Mouse (Mus musculus): ENCODE measurements around the gene Mrpl23. TPM values are rescaled to one million over a fixed set of nuclear protein-coding genes. Genes with fewer than 3 reads are reported as not detected.

The Mrpl23 gene
- total RNA-seq (2014; fragmentation: Nextera tagmentation) (20.4 and 53.9 TPM in 2 replicates), total RNA-seq (2017) (0.31 and 39.0 TPM in 2 replicates)

GRCm38 (mm10) chr7:142532671-142533058, at the start of gene Mrpl23:
Gene Mrpl23, plus strand, starts transcription at chr7:142532686.
- no peak; the same call in 1 of the 2 replicates for ATAC-seq (replicated peaks; ENCODE audit: poor library complexity, severe bottlenecking)

- ATAC-seq (replicated peaks; ENCODE audit: poor library complexity, severe bottlenecking) = no peak
Observed at GRCm38 (mm10) chr7:142483136-142483535, 49.4 kb upstream of the Mrpl23 start.

- no peak for ATAC-seq (replicated peaks; ENCODE audit: poor library complexity, severe bottlenecking)
Observed at GRCm38 (mm10) chr7:142484780-142485179, 47.7 kb upstream of the Mrpl23 start.

DNA sequence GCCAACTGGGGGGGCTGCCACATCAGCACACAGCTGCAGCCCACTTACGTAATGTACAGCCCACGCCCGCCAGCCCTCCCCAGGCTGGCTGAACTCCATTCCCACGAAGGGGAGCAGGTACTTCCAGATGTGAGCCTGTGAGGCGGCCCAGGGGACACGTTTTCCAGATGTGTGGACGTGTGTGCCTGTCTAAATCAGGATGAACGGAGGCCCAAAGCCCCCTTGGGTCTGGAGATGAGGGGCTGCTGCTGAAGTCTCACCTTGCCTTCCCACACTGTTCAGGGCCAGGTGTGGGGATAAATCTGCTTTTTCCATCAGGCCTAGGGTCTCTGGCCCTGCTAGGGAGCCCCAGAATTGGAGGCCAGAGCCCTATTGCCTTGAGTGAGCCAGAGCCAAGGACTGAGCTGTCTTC, 45.7 kb upstream of the Mrpl23 start:
- ATAC-seq (replicated peaks; ENCODE audit: poor library complexity, severe bottlenecking) = no peak

DNA sequence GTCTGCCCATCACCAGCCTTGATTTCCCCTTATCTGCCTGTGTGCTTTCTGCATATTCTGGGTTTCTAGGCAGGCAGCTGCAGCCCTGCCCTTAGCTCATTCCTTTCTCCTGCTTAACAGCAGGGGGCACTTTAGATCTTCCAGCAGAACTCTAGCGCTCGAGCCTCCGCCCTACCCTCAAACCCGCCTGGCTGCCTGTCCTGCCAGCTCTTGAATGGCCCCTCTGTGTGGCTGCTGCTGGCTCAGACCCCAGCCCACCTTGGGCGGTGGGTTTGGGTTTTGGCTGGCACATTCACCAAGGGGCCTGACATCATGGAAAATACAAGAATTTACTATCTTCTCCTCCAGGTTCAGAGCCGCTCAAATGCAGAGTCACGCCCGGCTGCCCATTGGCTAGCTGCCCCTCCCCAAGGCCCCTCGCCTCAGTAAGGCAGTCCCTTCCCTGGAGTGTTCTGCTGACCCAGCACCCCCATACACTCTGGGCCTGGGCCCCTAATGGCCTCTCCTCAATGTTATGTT, 45.1 kb upstream of the Mrpl23 start:
- ATAC-seq (replicated peaks; ENCODE audit: poor library complexity, severe bottlenecking) = no peak

GRCm38 (mm10) chr7:142488053-142488452, 44.4 kb upstream of the Mrpl23 start:
- ATAC-seq (replicated peaks; ENCODE audit: poor library complexity, severe bottlenecking) = no peak

DNA sequence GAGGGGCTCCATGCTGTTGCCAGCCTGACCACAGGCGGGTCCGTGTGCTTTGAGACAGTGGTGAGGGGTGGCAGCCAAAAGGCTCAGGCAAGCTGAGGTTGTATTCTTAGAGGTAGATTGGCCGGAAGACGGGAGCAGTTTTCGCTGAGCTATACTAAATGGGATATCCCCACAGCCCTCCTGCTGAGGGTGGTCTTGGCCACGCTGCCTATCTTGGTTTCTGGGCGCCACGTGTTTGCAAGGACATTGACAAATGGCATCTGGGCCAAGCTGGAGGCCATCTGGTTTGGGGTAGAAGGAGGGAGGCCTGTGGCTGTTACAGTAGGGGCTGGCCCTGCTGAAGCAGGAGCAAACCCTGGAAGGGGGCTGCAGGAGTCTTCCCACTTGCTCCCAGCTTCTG, 39.0 kb upstream of the Mrpl23 start:
- ATAC-seq (replicated peaks; ENCODE audit: poor library complexity, severe bottlenecking) = no peak

DNA sequence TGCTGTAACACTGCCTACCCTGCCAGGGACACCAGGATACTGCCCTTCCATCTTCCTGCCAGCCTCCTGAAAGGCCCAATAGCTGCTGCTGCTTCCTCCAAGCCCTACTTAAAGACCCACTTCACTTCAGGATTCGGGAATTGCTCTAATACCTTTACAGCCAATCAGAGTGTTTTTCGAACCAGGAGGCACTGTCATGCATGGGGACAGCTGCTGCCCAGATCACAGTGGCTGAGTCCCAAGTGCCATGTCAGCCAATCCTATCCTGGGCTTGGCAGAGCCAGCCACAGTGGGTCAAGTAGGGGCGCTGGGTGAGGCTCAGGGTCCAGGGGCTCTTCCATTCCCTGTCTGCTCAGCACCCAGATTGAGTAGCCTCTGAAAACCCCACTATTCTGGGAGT, 36.3 kb upstream of the Mrpl23 start:
- ATAC-seq (replicated peaks; ENCODE audit: poor library complexity, severe bottlenecking) = no peak

- 0 out of 2 replicates have a peak, but pooled peaks have one; percentile 28 for ATAC-seq (replicated peaks; ENCODE audit: poor library complexity, severe bottlenecking)
Observed at GRCm38 (mm10) chr7:142496800-142497199, 35.7 kb upstream of the Mrpl23 start.

DNA sequence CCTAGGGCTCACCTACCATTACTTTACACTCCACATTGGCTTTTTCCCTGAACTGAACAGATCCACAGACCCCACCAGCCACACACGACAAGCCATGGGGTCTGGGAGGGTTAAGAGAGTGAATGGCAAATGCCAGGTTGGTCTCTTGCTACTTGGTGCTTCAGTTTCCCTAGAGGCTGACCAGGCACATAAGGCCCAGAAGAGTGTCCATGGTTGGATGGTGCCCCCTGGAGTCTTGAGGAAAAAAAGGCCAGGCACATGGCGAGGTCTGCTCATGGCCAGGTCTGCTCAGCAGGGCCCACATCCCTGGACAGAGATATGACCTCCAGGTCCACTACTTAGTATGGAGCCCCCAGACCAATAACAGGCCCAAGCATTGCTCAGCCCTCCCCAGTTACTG, 34.7 kb upstream of the Mrpl23 start:
- ATAC-seq (replicated peaks; ENCODE audit: poor library complexity, severe bottlenecking) = peak; percentile 73

DNA sequence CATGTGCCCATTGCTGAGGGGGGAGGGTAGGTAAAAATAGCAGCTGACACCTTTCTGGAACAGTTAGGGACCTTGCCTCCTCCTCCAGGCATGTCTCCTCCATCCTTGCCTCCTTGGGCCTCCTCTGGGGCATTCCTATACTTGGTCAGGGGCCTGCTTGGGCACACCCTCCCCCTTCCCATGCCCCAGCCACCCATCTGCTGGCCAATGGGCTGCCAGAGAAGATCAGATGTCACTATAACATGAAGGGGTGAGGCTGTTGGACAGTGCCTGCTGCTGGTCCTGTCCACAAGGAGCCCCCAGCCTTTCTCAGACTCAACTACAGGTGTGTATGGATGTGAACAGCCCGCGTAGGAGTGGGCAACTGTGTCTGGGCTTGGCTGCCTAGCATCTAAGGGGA, 33.9 kb upstream of the Mrpl23 start, which contains the start of gene Tnnt3:
TSS of gene Tnnt3 (plus strand) at position 262 of the 400 bp plus-strand sequence.
- no peak for ATAC-seq (replicated peaks; ENCODE audit: poor library complexity, severe bottlenecking)

- no peak for ATAC-seq (replicated peaks; ENCODE audit: poor library complexity, severe bottlenecking)
Observed at GRCm38 (mm10) chr7:142499010-142499721, 33.3 kb upstream of the Mrpl23 start.

GRCm38 (mm10) chr7:142500032-142500431, 32.5 kb upstream of the Mrpl23 start:
- no peak for ATAC-seq (replicated peaks; ENCODE audit: poor library complexity, severe bottlenecking)

DNA sequence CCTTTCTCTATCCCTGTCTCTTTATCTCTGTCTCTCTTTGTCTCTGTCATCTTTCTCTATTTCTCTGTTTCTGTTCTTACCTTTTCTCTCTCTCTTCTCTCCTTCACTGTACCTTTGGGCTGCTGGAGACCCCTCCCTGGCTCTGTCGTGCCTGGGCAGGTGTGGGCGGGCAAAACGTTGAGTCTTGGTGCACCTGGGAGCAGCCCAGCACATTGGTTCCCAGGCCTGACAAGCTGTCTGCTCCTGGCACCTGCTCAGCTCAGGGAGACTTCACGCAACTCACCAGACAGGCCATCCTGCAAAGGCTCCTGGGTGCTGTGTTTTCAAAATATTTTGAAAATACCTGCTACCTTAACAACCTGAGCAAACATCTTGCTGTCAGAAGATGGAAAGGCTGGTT, 29.3 kb upstream of the Mrpl23 start:
- ATAC-seq (replicated peaks; ENCODE audit: poor library complexity, severe bottlenecking) = no peak

DNA sequence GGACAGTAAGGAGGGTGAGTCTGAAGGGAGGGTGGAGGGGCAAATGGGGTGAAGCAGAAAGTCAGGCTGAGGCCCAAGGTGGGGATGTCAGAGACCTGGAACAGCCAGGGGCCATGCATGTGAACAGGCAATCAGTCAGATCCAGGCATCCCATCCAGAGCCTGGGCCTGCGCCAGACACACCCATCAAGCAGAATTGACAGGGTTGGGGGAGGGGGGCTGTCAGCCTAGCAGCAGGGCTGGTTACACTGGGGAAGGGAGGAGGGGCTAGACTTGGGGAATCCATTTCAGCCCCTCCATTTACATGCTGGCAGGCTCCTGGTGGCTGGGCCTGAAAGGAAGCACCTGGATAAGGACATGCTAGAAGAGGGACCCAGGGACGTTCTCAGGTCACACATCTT, 26.5 kb upstream of the Mrpl23 start:
- no peak for ATAC-seq (replicated peaks; ENCODE audit: poor library complexity, severe bottlenecking)

- ATAC-seq (replicated peaks; ENCODE audit: poor library complexity, severe bottlenecking) = no peak
Observed at GRCm38 (mm10) chr7:142506501-142506900, 26.0 kb upstream of the Mrpl23 start.

DNA sequence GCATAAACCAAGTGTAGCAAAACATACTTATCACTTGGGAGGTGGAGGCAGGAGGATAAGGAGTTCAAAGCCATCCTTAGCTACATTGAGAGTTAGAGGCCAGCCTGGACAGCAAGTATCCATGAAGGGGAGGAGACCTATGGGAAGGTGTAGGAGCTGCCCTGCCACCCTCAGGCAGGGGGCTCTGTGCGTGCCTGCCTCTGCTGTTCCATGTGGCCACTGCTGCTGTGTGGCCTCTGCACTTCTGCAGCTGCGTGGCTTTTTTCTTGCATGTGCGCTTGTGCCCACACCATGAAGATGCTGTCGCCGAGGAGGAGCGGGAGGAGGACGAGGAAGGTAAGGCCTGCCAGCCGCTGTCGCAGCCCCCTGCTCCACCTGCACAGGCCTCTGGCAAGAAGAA, 25.0 kb upstream of the Mrpl23 start:
- no peak for ATAC-seq (replicated peaks; ENCODE audit: poor library complexity, severe bottlenecking)

DNA sequence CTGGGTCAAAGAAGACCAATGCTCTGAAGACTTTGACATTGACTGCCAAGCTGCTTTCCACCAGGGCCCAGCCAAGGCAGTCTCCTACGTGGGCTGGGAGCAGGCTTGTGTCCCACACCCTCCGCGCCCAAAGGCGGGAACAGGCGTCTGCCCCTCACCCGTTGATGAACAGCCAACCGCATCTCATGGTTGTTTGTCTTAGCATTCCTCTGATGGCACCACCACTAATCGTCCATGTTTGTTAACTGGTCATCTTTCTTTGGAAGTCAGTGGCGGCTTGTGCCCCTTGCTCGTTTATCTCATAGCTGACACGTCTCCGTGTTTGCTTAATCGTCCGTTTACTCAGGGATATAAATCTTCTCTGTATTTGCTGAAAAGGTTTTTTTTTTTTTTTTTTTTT, 23.0 kb upstream of the Mrpl23 start:
- ATAC-seq (replicated peaks; ENCODE audit: poor library complexity, severe bottlenecking) = no peak

DNA sequence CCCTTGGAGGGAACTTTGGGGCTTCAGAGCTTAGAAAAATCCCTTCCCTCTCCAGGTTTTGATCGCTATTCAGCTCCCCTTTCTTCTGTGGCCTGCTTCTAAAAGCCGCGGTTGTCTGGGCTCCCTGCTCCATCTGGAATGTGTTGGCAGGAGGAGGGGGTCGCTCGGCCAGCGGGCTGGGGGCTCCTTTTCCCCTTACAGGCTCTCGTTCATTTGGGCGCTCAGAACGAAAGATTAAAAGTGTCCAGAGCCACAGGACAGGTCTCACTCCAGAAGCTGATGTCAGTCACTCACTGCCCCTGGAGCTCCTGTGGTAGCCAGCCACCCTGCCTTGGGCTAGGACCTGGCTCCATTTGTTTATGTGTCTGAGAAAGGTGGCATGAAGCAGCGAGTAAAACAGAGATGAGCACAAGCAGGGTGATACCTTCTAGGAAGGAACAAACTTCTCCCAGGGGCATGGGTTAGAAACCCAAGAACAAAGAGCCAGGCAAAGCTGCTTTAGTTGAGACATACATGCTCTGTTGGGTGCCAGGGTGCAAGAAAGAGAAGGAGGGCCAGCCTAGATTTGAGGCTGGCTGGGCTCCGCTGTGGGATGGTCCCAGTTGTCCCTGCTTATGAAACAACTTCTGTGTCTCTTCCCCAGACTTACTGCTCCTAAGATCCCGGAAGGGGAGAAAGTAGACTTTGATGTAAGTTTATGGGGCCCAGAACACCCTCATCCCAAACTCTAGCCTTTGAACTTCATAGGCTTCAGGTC, 22.3 kb upstream of the Mrpl23 start:
- ATAC-seq (replicated peaks; ENCODE audit: poor library complexity, severe bottlenecking) = no peak

- ATAC-seq (replicated peaks; ENCODE audit: poor library complexity, severe bottlenecking) = no peak
Observed at GRCm38 (mm10) chr7:142514048-142514447, 18.4 kb upstream of the Mrpl23 start.

- no peak for ATAC-seq (replicated peaks; ENCODE audit: poor library complexity, severe bottlenecking)
Observed at GRCm38 (mm10) chr7:142516221-142516978, 16.1 kb upstream of the Mrpl23 start.

Data from granulocyte monocyte progenitor cell, adult 5-6 weeks (primary cell).